Mouse (Mus musculus): ENCODE measurements around the gene Zap70.

DNA sequence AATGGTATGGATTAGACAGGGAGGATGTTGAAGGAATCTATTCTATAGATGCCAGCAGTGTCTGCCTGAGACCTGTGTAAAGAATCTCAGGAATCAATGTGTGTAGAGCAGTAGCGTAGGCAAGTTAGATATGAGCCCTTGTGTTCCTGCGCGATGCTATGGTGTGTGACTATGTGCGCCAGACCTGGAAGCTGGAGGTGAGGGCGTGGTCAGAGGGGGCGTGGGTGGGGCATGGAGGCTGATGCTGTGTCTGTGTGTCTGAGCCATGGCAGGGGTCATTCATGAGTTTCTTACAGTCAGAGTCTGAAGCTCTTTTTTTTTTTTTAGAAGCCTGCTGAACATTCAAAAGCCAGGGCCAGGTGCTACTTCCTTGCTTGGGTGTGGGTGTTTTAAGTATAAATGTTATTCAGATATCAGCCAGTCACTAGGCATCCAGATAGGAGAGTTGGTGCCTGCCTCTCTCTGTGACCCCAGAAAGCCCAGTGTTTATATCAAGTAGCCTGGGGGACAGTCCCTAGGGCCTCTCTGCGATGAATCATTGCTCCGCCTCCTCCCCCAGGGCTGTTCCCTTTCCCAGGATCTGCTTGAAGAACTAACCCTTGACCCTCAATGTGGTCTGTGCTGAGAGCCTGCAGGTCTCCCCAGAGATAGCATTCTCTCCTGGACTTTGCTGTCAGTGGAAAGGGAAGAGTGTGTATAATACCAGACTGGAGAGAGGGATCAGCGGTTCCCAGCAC, 10.8 kb downstream of the Zap70 start:
- TF ChIP-seq CTCF (IDR thresholded peaks at IDR 0.05; ENCODE audit: extremely low read depth, insufficient read depth, insufficient read length, insufficient replicate concordance) (no peak), POLR2A (IDR thresholded peaks at IDR 0.05; ENCODE audit: low read depth, low read length) (no peak)
